Mouse (Mus musculus) G1E (cell line): ENCODE measurements around the gene Cd28.

Experiments used
- CTCF ChIP-seq: IDR thresholded peaks from 2 replicates; pipeline ENCODE4 v1.5.1; 2012; ENCODE audit warnings: low read depth, low read length, inconsistent platforms, mixed read lengths
- GATA1 ChIP-seq: IDR thresholded peaks from 2 replicates; pipeline ENCODE4 v1.6.1; 2012; ENCODE audit warnings: borderline replicate concordance, low read length, inconsistent platforms, mixed read lengths

- TF ChIP-seq CTCF, result no peak
- TF ChIP-seq GATA1, result no peak
These were observed 876 bp upstream of the Cd28 start for GRCm38 (mm10) chr1:60715651-60716196.
